Mouse (Mus musculus) embryonic facial prominence, embryonic 15.5 days (tissue): ENCODE data around the gene Gm16223. TPM values are rescaled to one million over a fixed set of nuclear protein-coding genes. Genes with fewer than 3 reads are reported as not detected.

ENCODE experiments used
- ATAC-seq: fragments of 200-750 bp; cut with Nextera tagmentation; 2 replicates; pipeline ENCODE4 v1.8.0; 2017; ENCODE audit warnings: low read depth, moderate TSS enrichment; ENCODE audit not compliant: insufficient number of reproducible peaks, low FRiP score, low TSS enrichment
- H3K27ac ChIP-seq: fragments of 300-500 bp; sonication (generic); replicated peaks from 2 replicates; pipeline ENCODE4 v1.5.1; 2015; ENCODE audit warnings: mild to moderate bottlenecking, inconsistent platforms
- H3K27me3 ChIP-seq: fragments of 300-500 bp; sonication (generic); 2 replicates; pipeline ENCODE4 v1.6.1; 2015; ENCODE audit warnings: inconsistent platforms
- H3K36me3 ChIP-seq: fragments of 300-500 bp; sonication (generic); 2 replicates; pipeline ENCODE4 v1.6.1; 2015; ENCODE audit warnings: mild to moderate bottlenecking, inconsistent platforms
- H3K4me1 ChIP-seq: fragments of 300-500 bp; sonication (generic); 2 replicates; pipeline ENCODE4 v1.6.1; 2015; ENCODE audit warnings: inconsistent platforms
- H3K4me2 ChIP-seq: fragments of 300-500 bp; sonication (generic); replicated peaks from 2 replicates; pipeline ENCODE4 v1.6.1; 2015; ENCODE audit warnings: mild to moderate bottlenecking, inconsistent platforms
- H3K4me3 ChIP-seq: fragments of 300-500 bp; sonication (generic); replicated peaks from 2 replicates; pipeline ENCODE4 v1.5.1; 2015; ENCODE audit warnings: mild to moderate bottlenecking, inconsistent platforms
- H3K9ac ChIP-seq: fragments of 300-500 bp; sonication (generic); 2 replicates; pipeline ENCODE4 v1.6.1; 2015; ENCODE audit warnings: inconsistent platforms
- H3K9me3 ChIP-seq: fragments of 300-500 bp; sonication (generic); replicated peaks from 2 replicates; pipeline ENCODE4 v1.6.1; 2016; ENCODE audit warnings: inconsistent platforms
- whole genome bisulfite sequencing: fragments of 180-500 bp; shearing (Covaris S2); methylation state at CpG from one replicate; pipeline ENCODE4 v1.1.7; 2015; 5-methylcytosine and 5-hydroxymethylcytosine counted together
- polyA plus RNA-seq: library from polyadenylated mRNA; unstranded; fragments of >200 nt; fragmentation: Nextera tagmentation; extraction: Ambion mirVana; gene quantifications from 2 replicates; pipeline ENCODE4 v1.2.1, GENCODE M21; 2015

Gm16223 gene
- polyA plus RNA-seq, 1 experiment from 2014 or later: not detected

DNA sequence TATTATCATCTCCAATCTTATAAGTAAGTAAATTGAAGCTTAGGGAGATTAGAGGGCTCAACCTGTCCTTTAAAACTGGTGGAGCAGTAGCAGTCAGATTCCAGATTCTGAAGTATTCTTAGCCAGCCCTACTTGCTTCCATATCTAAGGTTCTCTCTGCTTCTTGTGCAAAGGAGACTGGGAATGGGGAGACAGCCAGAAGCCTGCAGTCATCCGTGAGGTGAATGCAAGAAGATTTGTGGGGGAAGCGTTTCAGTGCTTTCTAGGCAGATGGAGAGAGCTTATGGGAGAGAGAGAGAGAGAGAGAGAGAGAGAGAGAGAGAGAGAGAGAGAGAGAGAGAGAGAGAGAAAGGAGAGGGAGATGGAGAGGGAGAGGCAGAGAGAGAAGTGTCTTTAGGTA, 160.9 kb downstream of the Gm16223 start:
- no peaks in the 10 kb centered on the region for H3K9me3 ChIP-seq
- H3K27me3 ChIP-seq: no peaks in the 10 kb centered on the region
- no peak overlapping the region for H3K4me3 ChIP-seq
- no peak overlapping the region for H3K27ac ChIP-seq
- H3K36me3 ChIP-seq: no peaks in the 10 kb centered on the region
- H3K4me1 ChIP-seq: no peaks in the 10 kb centered on the region
- no peak overlapping the region for H3K4me2 ChIP-seq
- 52% methylated on average over 2 of the region's 2 CpGs for WGBS
- no peak for ATAC-seq
- no peak overlapping the region for H3K9ac ChIP-seq

GRCm38 (mm10) chr5:42239291-42239690, 171.5 kb downstream of the Gm16223 start:
- Histone ChIP-seq H3K27me3 (no peaks in the 10 kb centered on the region), H3K4me3 (no peak overlapping the region), H3K4me1 (no peaks in the 10 kb centered on the region), H3K9me3 (no peaks in the 10 kb centered on the region), H3K9ac (no peak overlapping the region), H3K27ac (no peak overlapping the region), H3K36me3 (no peaks in the 10 kb centered on the region), H3K4me2 (no peak overlapping the region)
- ATAC-seq: no peak
- 72% methylated on average over 5 of the region's 5 CpGs for WGBS

DNA sequence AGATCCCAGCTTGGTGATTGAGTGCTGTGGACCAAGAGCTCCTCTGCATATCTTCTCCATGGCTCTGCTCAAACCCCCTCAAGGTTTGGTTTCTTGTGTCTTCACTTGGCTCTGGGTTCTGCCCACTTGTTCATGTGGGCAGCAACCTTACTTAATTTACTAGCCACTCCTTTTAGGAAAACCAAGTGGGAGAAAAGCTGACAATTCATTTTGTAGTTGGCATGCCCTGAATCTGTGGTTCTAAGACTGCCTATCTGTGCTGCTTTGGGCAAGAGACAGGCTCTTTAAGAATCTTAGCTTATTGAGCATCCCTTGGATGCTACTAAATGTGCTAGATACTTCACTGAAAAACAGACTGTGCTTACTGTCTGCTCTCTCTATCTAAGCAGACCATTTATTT, 172.0 kb downstream of the Gm16223 start:
- Histone ChIP-seq H3K9me3 (no peaks in the 10 kb centered on the region), H3K9ac (no peak overlapping the region), H3K27me3 (no peaks in the 10 kb centered on the region), H3K4me3 (no peak overlapping the region), H3K4me1 (no peaks in the 10 kb centered on the region), H3K36me3 (no peaks in the 10 kb centered on the region), H3K4me2 (no peak overlapping the region), H3K27ac (no peak overlapping the region)
- ATAC-seq: no peak

DNA sequence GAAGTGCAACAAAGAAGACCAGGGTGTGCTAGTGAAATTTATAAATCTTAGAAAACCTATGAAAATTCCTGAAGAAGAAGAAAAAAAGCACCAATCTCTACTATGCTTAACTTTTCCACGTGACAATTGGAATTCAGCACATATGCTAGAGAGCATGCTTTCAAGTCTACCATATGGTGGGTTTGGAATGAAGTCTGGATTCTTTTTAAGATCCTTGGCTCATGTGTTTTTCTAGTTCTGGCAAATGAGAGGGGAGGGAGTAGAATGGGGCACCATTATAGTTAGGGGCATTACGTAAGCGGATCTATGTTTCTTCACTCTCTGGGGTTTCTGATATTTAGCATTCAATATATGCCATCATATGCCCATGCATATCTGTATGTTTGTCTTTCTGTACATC, 182.6 kb downstream of the Gm16223 start:
- Histone ChIP-seq H3K4me2 (no peak overlapping the region), H3K9ac (no peak overlapping the region), H3K4me1 (no peaks in the 10 kb centered on the region), H3K9me3 (no peaks in the 10 kb centered on the region), H3K36me3 (no peaks in the 10 kb centered on the region), H3K27ac (no peak overlapping the region), H3K4me3 (no peak overlapping the region), H3K27me3 (no peaks in the 10 kb centered on the region)
- ATAC-seq: no peak
- 65% methylated on average over 3 of the region's 3 CpGs for WGBS

Other genes with a start within 250 kb of the Gm16223 start
- 24.9 and 26.7 TPM in 2 replicates for gene Bod1l, start 223.6 kb upstream of the Gm16223 start, polyA plus RNA-seq